Mouse (Mus musculus): ENCODE data around the gene Slc37a4. TPM values are rescaled to one million over a fixed set of nuclear protein-coding genes. Genes with fewer than 3 reads are reported as not detected.
A peak's percentile ranks its signal among the peaks of the same experiment; 100 is the strongest.

Slc37a4 gene
- total and polyA plus RNA-seq, 3 experiments: 11.7 to 38.7 (median 25.5) TPM

- Histone ChIP-seq H3K27ac (ENCODE audit: insufficient read depth, low read depth) (no peak overlapping the region), H3K9me3 (replicated peaks; ENCODE audit: low read length) (peaks cover 3% of the 10 kb centered on the region), H3K9ac (ENCODE audit: insufficient read depth, low read depth) (no peak overlapping the region), H3K36me3 (replicated peaks in 1 of 2; ENCODE audit: control insufficient read depth in 1 of 2, insufficient read depth in 1 of 2, low read length in 1 of 2) (peaks cover 86 to 90% of the 10 kb centered on the region in 2 experiments), H3K27me3 (replicated peaks) (no peaks in the 10 kb centered on the region), H3K4me2 (ENCODE audit: insufficient read depth, low read depth, poor library complexity, severe bottlenecking) (no peak overlapping the region), H3K4me1 (ENCODE audit: control insufficient read depth in 1 of 2, insufficient read depth in 2 of 2) (no peaks in the 10 kb centered on the region), H3K79me2 (replicated peaks; ENCODE audit: control insufficient read depth, extremely low read depth, insufficient read depth, poor library complexity, severe bottlenecking) (no peaks in the 10 kb centered on the region), H3K4me3 (replicated peaks in 1 of 3; ENCODE audit: low read depth in 2 of 3, low read length in 2 of 3, poor library complexity in 1 of 3) (no peak overlapping the region)
- TF ChIP-seq NELFE (IDR thresholded peaks at IDR 0.05; ENCODE audit: low read depth, low read length) (no peak), BHLHE40 (IDR thresholded peaks at IDR 0.05; ENCODE audit: low read depth, low read length) (no peak), SIN3A (IDR thresholded peaks at IDR 0.05; ENCODE audit: low read length) (no peak)
- no peak for DNase-seq (ENCODE audit: extremely low read depth)
- dilution Hi-C loops (cut with MboI; ENCODE audit: extremely low pct_ligation_motif_present, extremely low pct_unique_long_range_greater_than_20kb, low sequenced_read_pairs): no loop called here
- in situ Hi-C loops (cut with MboI; ENCODE audit: low pct_ligation_motif_present, low pct_unique_long_range_greater_than_20kb, low sequenced_read_pairs): no loop called here
Measured at GRCm38 (mm10) chr9:44353142-44353541, 43.5 kb upstream of the Slc37a4 start.

GRCm38 (mm10) chr9:44357207-44357606 is 39.4 kb upstream of the Slc37a4 start:
- no peak for TF ChIP-seq MAFK (IDR thresholded peaks at IDR 0.05; ENCODE audit: insufficient replicate concordance, low read length)
- TF ChIP-seq USF1 (IDR thresholded peaks at IDR 0.05; ENCODE audit: low read depth, low read length): no peak
- TF ChIP-seq PAX5 (IDR thresholded peaks at IDR 0.05; ENCODE audit: low read length): no peak
- TF ChIP-seq NELFE (IDR thresholded peaks at IDR 0.05; ENCODE audit: low read depth, low read length): no peak
- no peak for TF ChIP-seq NRF1 (IDR thresholded peaks at IDR 0.05; ENCODE audit: low read depth, low read length)
- TF ChIP-seq TBP (conservative IDR thresholded peaks at IDR 0.05; ENCODE audit: low read depth, low read length): no peak
- TF ChIP-seq ETS1 (conservative IDR thresholded peaks at IDR 0.05; ENCODE audit: low read depth, low read length): no peak
- TF ChIP-seq CTCF (conservative IDR thresholded peaks at IDR 0.05 in 1 of 2, IDR thresholded peaks at IDR 0.05 in 1 of 2; ENCODE audit: low read depth in 2 of 2, low read length in 2 of 2): peak in 1 of 2 experiments; percentile 77; a peak in 2 of 4 replicates
- no peak for TF ChIP-seq JUN (IDR thresholded peaks at IDR 0.05; ENCODE audit: insufficient read depth, low read depth, low read length)
- peak; percentile 65 for TF ChIP-seq SMC3 (IDR thresholded peaks at IDR 0.05; ENCODE audit: low read depth, low read length)
- TF ChIP-seq UBTF (IDR thresholded peaks at IDR 0.05; ENCODE audit: low read depth, low read length): no peak
- no peak for TF ChIP-seq CHD2 (IDR thresholded peaks at IDR 0.05; ENCODE audit: low read length)
- TF ChIP-seq ZKSCAN1 (IDR thresholded peaks at IDR 0.05; ENCODE audit: borderline replicate concordance, low read depth, low read length): no peak
- TF ChIP-seq E2F4 (IDR thresholded peaks at IDR 0.05; ENCODE audit: insufficient replicate concordance, low read depth, low read length): no peak
- peak; percentile 75 for TF ChIP-seq RAD21 (IDR thresholded peaks at IDR 0.05; ENCODE audit: low read depth, low read length)
- TF ChIP-seq POLR2A (IDR thresholded peaks at IDR 0.05; ENCODE audit: low read depth, low read length): no peak
- 0 out of 2 replicates have a peak, but pooled peaks have one; percentile 7 for TF ChIP-seq JUND (conservative IDR thresholded peaks at IDR 0.05; ENCODE audit: low read depth, low read length)
- no peak for TF ChIP-seq ZMIZ1 (IDR thresholded peaks at IDR 0.05; ENCODE audit: low read depth, low read length)
- TF ChIP-seq ZC3H11A (IDR thresholded peaks at IDR 0.05; ENCODE audit: low read depth, low read length): peak; percentile 21; the same call in 1 of the 2 replicates
- TF ChIP-seq MAX (IDR thresholded peaks at IDR 0.05; ENCODE audit: low read length): no peak
- TF ChIP-seq TCF12 (IDR thresholded peaks at IDR 0.05; ENCODE audit: low read depth, low read length): 0 out of 2 replicates have a peak, but pooled peaks have one; percentile 7
- Histone ChIP-seq H3K27ac (ENCODE audit: insufficient read depth, low read depth) (no peak overlapping the region), H3K4me3 (replicated peaks in 1 of 3; ENCODE audit: low read depth in 2 of 3, low read length in 2 of 3, poor library complexity in 1 of 3) (no peak overlapping the region), H3K9me3 (replicated peaks; ENCODE audit: low read length) (no peaks in the 10 kb centered on the region), H3K9ac (ENCODE audit: insufficient read depth, low read depth) (no peak overlapping the region), H3K4me1 (ENCODE audit: control insufficient read depth in 1 of 2, insufficient read depth in 2 of 2) (peaks cover 0 to 13% of the 10 kb centered on the region in 2 experiments; a peak in 2 of 4 replicates), H3K79me2 (replicated peaks; ENCODE audit: control insufficient read depth, extremely low read depth, insufficient read depth, poor library complexity, severe bottlenecking) (peaks cover 9% of the 10 kb centered on the region), H3K36me3 (replicated peaks in 1 of 2; ENCODE audit: control insufficient read depth in 1 of 2, insufficient read depth in 1 of 2, low read length in 1 of 2) (peaks cover 65 to 74% of the 10 kb centered on the region in 2 experiments), H3K27me3 (replicated peaks) (no peaks in the 10 kb centered on the region), H3K4me2 (ENCODE audit: insufficient read depth, low read depth, poor library complexity, severe bottlenecking) (no peak overlapping the region)
- dilution Hi-C loops (cut with MboI; ENCODE audit: extremely low pct_ligation_motif_present, extremely low pct_unique_long_range_greater_than_20kb, low sequenced_read_pairs): no loop called here
- peak; percentile 52 for DNase-seq (ENCODE audit: extremely low read depth)
- in situ Hi-C loops (cut with MboI; ENCODE audit: low pct_ligation_motif_present, low pct_unique_long_range_greater_than_20kb, low sequenced_read_pairs): no loop called here
